Mouse (Mus musculus) heart, postnatal 0 days (tissue): ENCODE results near the gene Dcun1d3. TPM values are rescaled to one million over a fixed set of nuclear protein-coding genes. Genes with fewer than 3 reads are reported as not detected.

Experiments
- ATAC-seq: fragments of 200-750 bp; cut with Nextera tagmentation; 2 replicates; pipeline ENCODE4 v1.8.0; 2017; ENCODE audit warnings: low read depth, moderate number of reproducible peaks, moderate library complexity; ENCODE audit not compliant: insufficient read depth
- DNase-seq: peaks from one replicate; pipeline ENCODE4 v3.0.0-alpha.2; 2016; ENCODE audit warnings: low spot score
- H3K27ac ChIP-seq: fragments of 300-500 bp; sonication (generic); 2 replicates; pipeline ENCODE4 v1.5.1; 2014; ENCODE audit warnings: low read depth, mild to moderate bottlenecking
- H3K27me3 ChIP-seq: fragments of 300-500 bp; sonication (generic); 2 replicates; pipeline ENCODE4 v1.6.1; 2014; ENCODE audit warnings: low read length, mixed read lengths; ENCODE audit not compliant: control insufficient read depth, insufficient read depth
- H3K36me3 ChIP-seq: fragments of 300-500 bp; sonication (generic); replicated peaks from 2 replicates; pipeline ENCODE4 v1.6.1; 2014; ENCODE audit warnings: low read length, mixed read lengths; ENCODE audit not compliant: control insufficient read depth, insufficient read depth
- H3K4me1 ChIP-seq: fragments of 300-500 bp; sonication (generic); 2 replicates; pipeline ENCODE4 v1.6.1; 2014; ENCODE audit warnings: antibody characterized with exemption; ENCODE audit not compliant: control insufficient read depth, insufficient read depth
- H3K4me2 ChIP-seq: fragments of 300-500 bp; sonication (generic); 2 replicates; pipeline ENCODE4 v1.6.1; 2014; ENCODE audit warnings: low read depth, mild to moderate bottlenecking, low read length, moderate library complexity
- H3K4me3 ChIP-seq: fragments of 300-500 bp; sonication (generic); 2 replicates; pipeline ENCODE4 v1.5.1; 2014; ENCODE audit warnings: low read depth, low read length
- H3K9ac ChIP-seq: fragments of 300-500 bp; sonication (generic); replicated peaks from 2 replicates; pipeline ENCODE4 v1.6.1; 2014; ENCODE audit warnings: low read depth, low read length, mixed read lengths
- H3K9me3 ChIP-seq: fragments of 300-500 bp; sonication (generic); replicated peaks from 2 replicates; pipeline ENCODE4 v1.6.1; 2016; ENCODE audit warnings: low read length; ENCODE audit not compliant: control insufficient read depth
- CTCF ChIP-seq: IDR thresholded peaks from 2 replicates; pipeline ENCODE4 v1.5.1; 2016; ENCODE audit warnings: antibody characterized with exemption, control low read depth, low read depth
- EP300 ChIP-seq: IDR thresholded peaks from 2 replicates; pipeline ENCODE4 v1.6.1; 2016; ENCODE audit warnings: antibody characterized with exemption, low read depth
- WGBS: fragments of 180-500 bp; shearing (Covaris S2); extraction: QIAGEN DNeasy Blood & Tissue Kit; methylation state at CpG from one replicate; pipeline ENCODE4 v1.1.7; 2014; 5-methylcytosine and 5-hydroxymethylcytosine counted together
- polyA plus RNA-seq: library from polyadenylated mRNA; unstranded; fragments of >200 nt; fragmentation: Nextera tagmentation; extraction: Ambion mirVana; gene quantifications from 2 replicates; pipeline ENCODE4 v1.2.1, GENCODE M21; 2015
- total RNA-seq: library from RNA; depleted of rRNA; stranded (reverse); fragments of >200 nt; gene quantifications from 2 replicates; pipeline ENCODE4 v1.2.3, GENCODE M21; 2014; ENCODE audit warnings: low replicate concordance

The Dcun1d3 gene
- total and polyA plus RNA-seq, 2 experiments from 2014 or later = 5.5 to 8.2 TPM

DNA sequence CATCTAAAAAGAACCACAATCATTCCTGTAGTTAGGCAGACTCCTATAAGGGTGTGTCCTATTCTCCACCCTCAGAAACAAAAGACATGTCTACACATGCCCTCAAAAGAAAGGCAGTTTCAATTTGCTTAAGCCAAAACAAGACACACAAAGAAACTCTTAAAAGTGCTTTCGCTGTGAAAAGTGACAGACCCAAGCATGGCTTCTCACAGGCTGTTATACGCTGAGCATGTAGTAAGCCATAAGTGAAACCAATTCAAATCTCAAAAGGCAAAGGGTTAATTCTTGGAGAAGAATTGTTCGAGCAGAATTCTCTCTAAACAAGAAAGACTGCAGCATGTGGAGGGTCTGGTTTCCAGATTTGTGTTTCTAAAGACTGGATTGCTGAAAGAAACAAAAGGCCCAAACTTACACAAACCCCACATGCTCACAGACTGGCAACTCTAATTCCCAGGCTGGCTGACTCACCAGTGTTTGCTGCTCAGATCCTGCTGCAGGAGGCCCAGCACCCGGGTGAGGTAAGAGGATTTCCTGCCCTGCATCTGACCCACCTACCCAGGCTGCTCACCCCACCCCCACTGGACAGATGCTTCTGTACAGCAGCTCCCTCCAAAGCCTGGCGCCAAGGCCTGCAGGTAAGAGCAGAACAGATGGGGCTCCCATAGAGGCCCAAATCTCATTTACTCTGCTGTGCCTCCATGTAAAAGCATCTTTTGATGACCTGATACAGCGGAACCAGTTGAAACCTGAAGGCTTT lies 34.6 kb downstream of the Dcun1d3 start:
- Histone ChIP-seq H3K9ac (peak overlapping the region; percentile 40; the same call in 1 of the 2 replicates), H3K4me2 (peak overlapping the region; percentile 6; the same call in 1 of the 2 replicates), H3K36me3 (peaks cover 24% of the 10 kb centered on the region), H3K4me3 (no peak overlapping the region), H3K9me3 (no peaks in the 10 kb centered on the region), H3K27ac (peak overlapping the region; percentile 66), H3K27me3 (no peaks in the 10 kb centered on the region), H3K4me1 (peaks cover 5% of the 10 kb centered on the region)
- DNase-seq (peak; percentile 38), ATAC-seq (peak; percentile 71)
- TF ChIP-seq CTCF (no peak), EP300 (no peak)
- 43% methylated on average over 6 of the region's 6 CpGs for WGBS

DNA sequence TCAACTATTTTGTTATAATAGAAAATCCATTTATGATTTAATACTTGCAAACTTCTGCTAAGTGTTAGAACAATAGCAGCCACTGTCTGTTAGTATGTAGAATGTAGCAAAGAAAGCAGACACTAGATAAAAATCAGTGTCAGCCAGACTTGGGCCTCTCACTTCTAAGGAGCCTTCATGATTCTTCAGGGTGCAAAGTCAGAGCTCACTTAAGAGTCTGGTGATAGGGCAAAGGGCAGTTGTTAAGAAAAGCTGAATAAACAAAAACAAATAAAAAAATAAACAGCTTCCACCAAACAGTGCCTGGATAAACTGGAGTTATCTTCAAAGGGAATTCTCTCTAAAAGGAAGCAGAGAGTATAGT lies 35.1 kb downstream of the Dcun1d3 start:
- Histone ChIP-seq H3K36me3 (peaks cover 24% of the 10 kb centered on the region), H3K9me3 (no peaks in the 10 kb centered on the region), H3K4me1 (peaks cover 5% of the 10 kb centered on the region), H3K4me2 (no peak overlapping the region; the same call in 1 of the 2 replicates), H3K4me3 (no peak overlapping the region), H3K27ac (peak overlapping the region; percentile 66), H3K9ac (no peak overlapping the region), H3K27me3 (no peaks in the 10 kb centered on the region)
- ATAC-seq (no peak), DNase-seq (no peak)
- TF ChIP-seq CTCF = no peak
- TF ChIP-seq EP300 = no peak

DNA sequence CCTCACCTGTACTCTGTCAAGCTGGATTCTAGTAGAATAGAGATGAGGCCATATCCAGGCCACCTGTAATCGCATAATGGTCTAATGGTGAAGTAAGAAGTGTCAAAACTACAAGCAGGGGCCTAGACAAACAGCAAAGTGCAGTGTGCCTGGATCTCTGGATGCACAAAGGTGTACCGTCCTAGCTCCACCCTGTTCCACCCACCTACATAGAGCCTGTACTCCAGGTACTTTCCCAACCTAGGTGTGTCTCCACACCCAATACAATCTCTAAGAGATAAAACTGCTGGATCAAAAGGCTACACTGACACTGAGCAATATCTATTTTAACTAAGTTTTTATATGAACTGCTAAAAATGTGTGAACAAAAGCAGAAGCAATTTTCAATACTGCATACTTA lies 35.5 kb downstream of the Dcun1d3 start:
- peaks cover 24% of the 10 kb centered on the region for H3K36me3 ChIP-seq
- WGBS = 83% methylated on average over 2 of the region's 2 CpGs

DNA sequence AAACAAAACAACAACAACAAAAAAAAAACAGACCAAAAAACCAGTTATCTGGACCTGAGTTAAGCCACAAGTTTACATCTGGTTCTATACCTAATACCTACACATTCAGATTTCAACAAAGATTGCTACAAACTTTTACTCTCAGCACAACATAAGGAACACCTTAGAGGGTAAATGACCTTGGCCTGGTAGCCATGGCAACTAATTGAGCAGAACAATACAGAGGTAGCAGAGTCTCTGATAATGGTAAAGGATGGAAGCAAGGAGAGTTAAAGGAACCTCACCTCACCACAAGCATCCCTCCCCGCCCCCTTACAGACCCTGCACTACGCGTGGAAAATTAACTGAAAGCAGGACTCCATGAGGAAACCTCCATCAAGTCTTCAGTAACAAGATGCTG lies 36.0 kb downstream of the Dcun1d3 start:
- H3K4me1 ChIP-seq = peaks cover 5% of the 10 kb centered on the region
- no peak overlapping the region for H3K27ac ChIP-seq
- H3K9me3 ChIP-seq = no peaks in the 10 kb centered on the region
- H3K4me2 ChIP-seq = no peak overlapping the region
- H3K4me3 ChIP-seq = no peak overlapping the region
- WGBS = 87% methylated on average over 3 of the region's 3 CpGs
- no peak for ATAC-seq
- H3K9ac ChIP-seq = no peak overlapping the region
- no peak for DNase-seq
- peaks cover 24% of the 10 kb centered on the region for H3K36me3 ChIP-seq
- H3K27me3 ChIP-seq = no peaks in the 10 kb centered on the region
- no peak for TF ChIP-seq EP300
- no peak for TF ChIP-seq CTCF

More for the DNA sequence above, 35.5 kb downstream of the Dcun1d3 start:
- ATAC-seq = no peak
- TF ChIP-seq EP300 (no peak), CTCF (no peak)
- no peaks in the 10 kb centered on the region for H3K27me3 ChIP-seq
- no peak overlapping the region for H3K4me2 ChIP-seq
- no peak for DNase-seq
- H3K27ac ChIP-seq = no peak overlapping the region
- peaks cover 5% of the 10 kb centered on the region for H3K4me1 ChIP-seq
- no peak overlapping the region for H3K9ac ChIP-seq
- no peak overlapping the region for H3K4me3 ChIP-seq
- no peaks in the 10 kb centered on the region for H3K9me3 ChIP-seq

DNA sequence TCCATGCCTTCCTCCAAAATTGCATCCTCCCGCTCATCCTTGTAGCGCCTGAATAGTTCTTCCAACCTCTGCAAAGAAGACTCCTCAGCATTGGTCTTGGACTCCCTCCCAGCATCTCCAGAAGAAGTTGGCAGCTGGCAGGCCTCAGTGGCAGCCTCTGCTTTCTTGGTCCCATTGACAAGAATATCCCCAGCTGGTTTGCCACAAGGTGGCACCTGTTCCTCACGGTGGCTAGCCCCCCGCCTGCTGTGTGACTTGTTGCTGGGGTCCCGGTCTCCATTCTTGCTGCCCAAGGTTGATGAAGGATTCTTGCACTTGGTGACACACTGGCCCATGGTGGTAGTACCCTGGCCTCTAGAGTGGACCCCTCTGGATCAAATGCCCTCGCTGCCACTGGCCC lies 36.6 kb downstream of the Dcun1d3 start:
- Histone ChIP-seq H3K4me3 (no peak overlapping the region), H3K4me2 (no peak overlapping the region), H3K36me3 (peaks cover 24% of the 10 kb centered on the region), H3K4me1 (peaks cover 5% of the 10 kb centered on the region), H3K9me3 (no peaks in the 10 kb centered on the region), H3K27me3 (no peaks in the 10 kb centered on the region), H3K27ac (no peak overlapping the region), H3K9ac (no peak overlapping the region)
- no peak for DNase-seq
- ATAC-seq = no peak; the same call in 1 of the 2 replicates
- TF ChIP-seq CTCF (peak; percentile 39), EP300 (no peak)
- WGBS = 66% methylated on average over 6 of the region's 6 CpGs

DNA sequence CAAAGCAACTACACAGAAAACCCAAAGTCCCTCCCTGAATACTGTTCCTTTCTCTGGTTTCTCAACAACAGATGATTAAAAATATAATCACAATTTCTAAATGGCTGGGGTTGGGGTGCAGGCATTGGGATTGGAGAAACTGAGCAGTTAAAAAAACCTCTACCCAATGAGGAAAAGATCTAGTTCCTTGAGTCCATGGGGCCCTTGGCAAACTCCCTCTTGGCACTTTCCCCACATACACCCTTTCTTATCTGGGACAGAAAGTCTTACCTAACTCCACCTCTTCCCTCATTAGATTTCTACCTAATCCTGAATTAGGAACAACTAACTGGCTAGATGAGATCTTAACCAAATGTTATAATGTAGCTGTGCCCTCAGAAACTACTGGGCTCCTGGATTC lies 41.1 kb downstream of the Dcun1d3 start:
- Histone ChIP-seq H3K9me3 (no peaks in the 10 kb centered on the region), H3K4me3 (no peak overlapping the region), H3K36me3 (peaks cover 24% of the 10 kb centered on the region), H3K4me2 (no peak overlapping the region), H3K27me3 (no peaks in the 10 kb centered on the region), H3K27ac (no peak overlapping the region), H3K4me1 (no peaks in the 10 kb centered on the region), H3K9ac (no peak overlapping the region)
- DNase-seq = no peak
- TF ChIP-seq CTCF = no peak
- no peak for TF ChIP-seq EP300
- no peak for ATAC-seq
